Mouse (Mus musculus): Measurements from ENCODE around the gene Cdpf1. TPM values are rescaled to one million over a fixed set of nuclear protein-coding genes. Genes with fewer than 3 reads are reported as not detected.

The Cdpf1 gene
- polyA plus RNA-seq, 1 experiment: not detected

DNA sequence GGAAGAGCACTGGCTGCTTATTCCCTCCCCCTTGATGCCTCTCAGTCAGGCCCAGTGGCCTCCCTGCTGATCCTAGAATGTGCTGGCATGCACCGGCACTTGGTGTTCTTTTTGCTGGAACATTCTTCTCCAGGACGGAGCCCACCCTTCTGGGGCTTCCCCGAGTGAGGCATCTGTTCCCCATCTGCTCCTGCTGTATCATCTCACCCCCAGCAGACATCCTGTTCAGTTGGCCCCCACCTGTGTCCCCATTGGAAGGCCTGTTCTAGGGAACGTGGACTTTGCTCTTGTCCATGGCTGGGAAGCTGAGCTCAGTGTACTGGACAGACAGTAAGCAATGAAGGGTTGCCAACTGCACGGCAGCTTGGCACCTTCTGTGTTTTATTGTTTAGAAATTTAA, 34.7 kb downstream of the Cdpf1 start:
- Histone ChIP-seq H3K4me3 (ENCODE audit: insufficient read depth, low read depth, low read length) (no peak overlapping the region), H3K4me1 (ENCODE audit: control insufficient read depth, insufficient read depth, low read length) (no peaks in the 10 kb centered on the region), H3K27ac (ENCODE audit: insufficient read depth, low read depth, low read length) (no peak overlapping the region)
- TF ChIP-seq CTCF (IDR thresholded peaks at IDR 0.05; ENCODE audit: insufficient read depth, low read depth, low read length) (no peak), POLR2A (IDR thresholded peaks at IDR 0.05; ENCODE audit: insufficient read depth, low read depth, low read length) (no peak)
- 76% methylated on average over 5 of the region's 5 CpGs for WGBS

GRCm38 (mm10) chr15:85776241-85776640, 35.3 kb downstream of the Cdpf1 start:
- Histone ChIP-seq H3K4me3 (ENCODE audit: insufficient read depth, low read depth, low read length) (no peak overlapping the region), H3K27ac (ENCODE audit: insufficient read depth, low read depth, low read length) (no peak overlapping the region), H3K4me1 (ENCODE audit: control insufficient read depth, insufficient read depth, low read length) (no peaks in the 10 kb centered on the region)
- TF ChIP-seq POLR2A (IDR thresholded peaks at IDR 0.05; ENCODE audit: insufficient read depth, low read depth, low read length) (no peak), CTCF (IDR thresholded peaks at IDR 0.05; ENCODE audit: insufficient read depth, low read depth, low read length) (no peak)
- 72% methylated on average over 2 of the region's 2 CpGs for WGBS

GRCm38 (mm10) chr15:85775001-85775400, 36.5 kb downstream of the Cdpf1 start:
- H3K27ac ChIP-seq (ENCODE audit: insufficient read depth, low read depth, low read length): no peak overlapping the region
- no peak for TF ChIP-seq POLR2A (IDR thresholded peaks at IDR 0.05; ENCODE audit: insufficient read depth, low read depth, low read length)
- no peak for TF ChIP-seq CTCF (IDR thresholded peaks at IDR 0.05; ENCODE audit: insufficient read depth, low read depth, low read length)
- no peak overlapping the region for H3K4me3 ChIP-seq (ENCODE audit: insufficient read depth, low read depth, low read length)
- WGBS: 86% methylated on average over 7 of the region's 7 CpGs
- H3K4me1 ChIP-seq (ENCODE audit: control insufficient read depth, insufficient read depth, low read length): no peaks in the 10 kb centered on the region

GRCm38 (mm10) chr15:85774419-85774818, 37.1 kb downstream of the Cdpf1 start:
- no peak for TF ChIP-seq POLR2A (IDR thresholded peaks at IDR 0.05; ENCODE audit: insufficient read depth, low read depth, low read length)
- TF ChIP-seq CTCF (IDR thresholded peaks at IDR 0.05; ENCODE audit: insufficient read depth, low read depth, low read length): no peak
- WGBS: 90% methylated on average over 9 of the region's 9 CpGs

GRCm38 (mm10) chr15:85772146-85772740, 39.3 kb downstream of the Cdpf1 start:
- no peak overlapping the region for H3K4me3 ChIP-seq (ENCODE audit: insufficient read depth, low read depth, low read length)
- no peaks in the 10 kb centered on the region for H3K4me1 ChIP-seq (ENCODE audit: control insufficient read depth, insufficient read depth, low read length)
- TF ChIP-seq CTCF (IDR thresholded peaks at IDR 0.05; ENCODE audit: insufficient read depth, low read depth, low read length): no peak
- TF ChIP-seq POLR2A (IDR thresholded peaks at IDR 0.05; ENCODE audit: insufficient read depth, low read depth, low read length): no peak
- H3K27ac ChIP-seq (ENCODE audit: insufficient read depth, low read depth, low read length): no peak overlapping the region
- WGBS: 85% methylated on average over 11 of the region's 11 CpGs

More at GRCm38 (mm10) chr15:85774419-85774818, 37.1 kb downstream of the Cdpf1 start:
- H3K4me1 ChIP-seq (ENCODE audit: control insufficient read depth, insufficient read depth, low read length): no peaks in the 10 kb centered on the region
- H3K4me3 ChIP-seq (ENCODE audit: insufficient read depth, low read depth, low read length): no peak overlapping the region
- H3K27ac ChIP-seq (ENCODE audit: insufficient read depth, low read depth, low read length): no peak overlapping the region

DNA sequence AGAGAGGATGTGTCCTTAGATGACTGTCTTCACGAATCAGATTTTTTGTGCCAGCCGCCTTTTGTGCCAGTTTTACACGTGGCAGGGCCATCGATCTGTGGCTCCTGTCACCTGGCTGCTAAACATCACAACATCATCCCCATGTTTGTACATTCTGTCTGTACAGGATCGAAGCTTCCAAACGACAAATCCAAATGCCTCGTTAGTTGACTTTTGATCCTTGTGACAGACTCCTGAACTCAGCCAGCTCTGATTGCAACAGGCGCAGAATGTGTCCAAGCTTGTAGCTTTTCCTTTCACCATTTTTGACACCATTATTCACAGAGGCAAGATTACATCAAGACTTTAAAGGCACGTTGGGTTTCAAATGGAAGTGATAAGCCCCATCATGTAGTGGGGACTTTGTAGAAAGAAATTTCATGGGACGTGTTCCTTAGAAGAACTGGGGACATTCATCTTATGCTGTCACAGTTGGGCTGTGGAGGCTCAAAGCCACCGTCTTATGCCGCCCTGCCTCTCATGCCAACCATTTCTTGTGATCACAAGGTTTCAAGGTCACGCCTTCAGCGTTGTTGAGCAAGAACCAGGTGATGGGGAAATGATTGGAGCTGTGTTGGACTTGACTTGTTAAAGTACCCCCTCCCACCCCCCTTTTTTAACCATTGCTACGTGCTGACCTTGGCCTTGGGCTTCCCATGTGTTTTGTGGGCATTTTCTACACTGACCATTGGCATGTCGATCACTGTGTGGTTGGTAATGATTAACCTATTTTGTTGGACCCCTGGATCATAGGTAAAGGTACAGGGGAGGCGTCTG, 40.0 kb downstream of the Cdpf1 start:
- 88% methylated on average over 17 of the region's 17 CpGs for WGBS
- Histone ChIP-seq H3K4me3 (ENCODE audit: insufficient read depth, low read depth, low read length) (no peak overlapping the region), H3K27ac (ENCODE audit: insufficient read depth, low read depth, low read length) (no peak overlapping the region), H3K4me1 (ENCODE audit: control insufficient read depth, insufficient read depth, low read length) (no peaks in the 10 kb centered on the region)
- no peak for TF ChIP-seq CTCF (IDR thresholded peaks at IDR 0.05; ENCODE audit: insufficient read depth, low read depth, low read length)
- no peak for TF ChIP-seq POLR2A (IDR thresholded peaks at IDR 0.05; ENCODE audit: insufficient read depth, low read depth, low read length)

- Histone ChIP-seq H3K27ac (ENCODE audit: insufficient read depth, low read depth, low read length) (no peak overlapping the region), H3K4me3 (ENCODE audit: insufficient read depth, low read depth, low read length) (no peak overlapping the region), H3K4me1 (ENCODE audit: control insufficient read depth, insufficient read depth, low read length) (no peaks in the 10 kb centered on the region)
- 97% methylated on average over 8 of the region's 8 CpGs for WGBS
- no peak for TF ChIP-seq POLR2A (IDR thresholded peaks at IDR 0.05; ENCODE audit: insufficient read depth, low read depth, low read length)
- TF ChIP-seq CTCF (IDR thresholded peaks at IDR 0.05; ENCODE audit: insufficient read depth, low read depth, low read length): no peak
These were observed 42.5 kb downstream of the Cdpf1 start for GRCm38 (mm10) chr15:85768991-85769390.

DNA sequence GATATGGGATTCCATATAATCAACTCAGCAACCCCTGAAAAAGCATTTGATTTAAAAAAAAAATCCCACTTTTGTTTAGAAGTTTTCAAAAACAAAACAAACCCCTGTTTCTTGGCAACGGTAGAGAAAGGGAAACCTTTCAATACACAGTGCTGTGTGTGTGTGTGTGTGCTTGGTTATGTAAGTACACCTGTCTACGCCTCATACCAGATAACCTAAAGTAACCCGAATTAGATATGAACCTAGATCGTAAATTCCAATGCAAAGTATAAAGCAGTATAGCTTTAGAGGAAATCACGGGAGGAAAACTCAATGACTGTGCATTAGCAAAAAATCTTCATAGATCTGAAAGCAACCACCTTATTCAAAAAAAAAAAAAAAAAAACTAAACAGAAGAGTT, 44.8 kb downstream of the Cdpf1 start:
- no peak for TF ChIP-seq POLR2A (IDR thresholded peaks at IDR 0.05; ENCODE audit: insufficient read depth, low read depth, low read length)
- TF ChIP-seq CTCF (IDR thresholded peaks at IDR 0.05; ENCODE audit: insufficient read depth, low read depth, low read length): no peak
- Histone ChIP-seq H3K27ac (ENCODE audit: insufficient read depth, low read depth, low read length) (no peak overlapping the region), H3K4me3 (ENCODE audit: insufficient read depth, low read depth, low read length) (no peak overlapping the region), H3K4me1 (ENCODE audit: control insufficient read depth, insufficient read depth, low read length) (no peaks in the 10 kb centered on the region)
- WGBS: 88% methylated on average over 5 of the region's 5 CpGs

- no peak for TF ChIP-seq POLR2A (IDR thresholded peaks at IDR 0.05; ENCODE audit: insufficient read depth, low read depth, low read length)
- no peak for TF ChIP-seq CTCF (IDR thresholded peaks at IDR 0.05; ENCODE audit: insufficient read depth, low read depth, low read length)
- 48% methylated on average over 3 of the region's 3 CpGs for WGBS
- H3K4me3 ChIP-seq (ENCODE audit: insufficient read depth, low read depth, low read length): no peak overlapping the region
- H3K4me1 ChIP-seq (ENCODE audit: control insufficient read depth, insufficient read depth, low read length): no peaks in the 10 kb centered on the region
- no peak overlapping the region for H3K27ac ChIP-seq (ENCODE audit: insufficient read depth, low read depth, low read length)
These were observed 46.5 kb downstream of the Cdpf1 start for GRCm38 (mm10) chr15:85765022-85765421.
